Mouse (Mus musculus): ENCODE measurements around the gene Speer4f1. TPM values are rescaled to one million over a fixed set of nuclear protein-coding genes. Genes with fewer than 3 reads are reported as not detected.
"Not testable (repeated sequence)": the region's sequence is repeated elsewhere in the genome, so short reads cannot be mapped to it uniquely, and the experiment has no call there.

Gene Speer4f1
- polyA plus RNA-seq (2014; fragmentation: Nextera tagmentation; extraction: Ambion mirVana), result not detected in 2 replicates

DNA sequence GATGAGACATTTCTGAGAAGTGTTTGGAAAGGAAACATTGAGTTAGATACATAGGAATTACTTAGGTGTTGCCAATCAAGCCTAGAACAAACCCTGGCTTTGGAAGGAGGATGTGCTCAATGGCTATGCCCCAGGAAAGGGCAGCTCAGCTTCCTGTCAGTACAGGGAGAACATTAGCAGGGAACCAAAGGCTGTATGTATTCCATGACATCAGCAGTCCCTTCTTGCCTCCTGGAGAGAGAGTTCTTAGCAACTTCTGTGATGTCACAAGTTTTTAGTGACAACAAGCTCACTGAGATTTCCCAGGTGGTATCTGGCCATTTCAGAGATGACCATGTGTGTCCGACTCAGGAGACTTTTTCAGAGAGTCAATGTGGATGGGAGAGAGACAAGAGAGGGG is at the start of gene Speer4f1:
TSS of gene Speer4f1 (plus strand) at position 301 of the 400 bp plus-strand sequence.
- H3K27ac ChIP-seq (replicated peaks in 1 of 2; ENCODE audit: control insufficient read depth in 1 of 2, insufficient read depth in 1 of 2, low read depth in 2 of 2, low read length in 2 of 2); H3K4me2 ChIP-seq (ENCODE audit: low read length); H3K27me3 ChIP-seq (ENCODE audit: control insufficient read depth, insufficient read depth, low read length); H3K9ac ChIP-seq (ENCODE audit: low read length); H3K9me3 ChIP-seq (ENCODE audit: control insufficient read depth, low read length); H3K4me1 ChIP-seq (ENCODE audit: control insufficient read depth in 2 of 2, insufficient read depth in 2 of 2, low read length in 2 of 2); H3K36me3 ChIP-seq (ENCODE audit: control insufficient read depth, insufficient read depth, low read length); H3K4me3 ChIP-seq (ENCODE audit: control insufficient read depth in 1 of 2, insufficient read depth in 1 of 2, low read depth in 1 of 2, low read length in 2 of 2); ATAC-seq (ENCODE audit: insufficient number of reproducible peaks, insufficient read depth, low FRiP score, low read depth): not testable (repeated sequence)
- 83% methylated on average over 1 of the region's 1 CpGs for WGBS

DNA sequence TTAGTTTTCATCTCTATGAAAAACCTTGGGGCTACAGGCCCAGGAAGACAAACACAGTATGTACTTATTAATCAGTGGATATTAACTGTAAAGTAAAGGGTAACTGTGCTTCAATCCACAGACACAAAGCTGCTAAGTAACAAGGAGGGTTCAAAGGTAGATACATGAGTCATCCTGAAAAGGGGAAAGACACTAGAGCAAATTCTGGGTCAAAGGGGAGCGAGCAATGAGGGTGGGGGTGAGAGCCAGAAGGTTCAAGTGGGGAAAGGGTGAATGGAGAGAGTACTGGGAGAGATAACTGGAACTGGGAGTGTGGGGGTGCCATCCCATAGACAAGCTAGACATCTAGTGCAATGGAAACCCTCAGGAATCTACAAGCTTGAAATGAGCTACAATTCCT is 49.0 kb upstream of the Speer4f1 start:
- Histone ChIP-seq H3K4me1 (ENCODE audit: control insufficient read depth in 2 of 2, insufficient read depth in 2 of 2, low read length in 2 of 2) (no peaks in the 10 kb centered on the region), H3K27me3 (ENCODE audit: control insufficient read depth, insufficient read depth, low read length) (no peaks in the 10 kb centered on the region), H3K27ac (replicated peaks in 1 of 2; ENCODE audit: control insufficient read depth in 1 of 2, insufficient read depth in 1 of 2, low read depth in 2 of 2, low read length in 2 of 2) (no peak overlapping the region), H3K36me3 (ENCODE audit: control insufficient read depth, insufficient read depth, low read length) (no peaks in the 10 kb centered on the region), H3K4me2 (ENCODE audit: low read length) (no peak overlapping the region), H3K4me3 (ENCODE audit: control insufficient read depth in 1 of 2, insufficient read depth in 1 of 2, low read depth in 1 of 2, low read length in 2 of 2) (no peak overlapping the region), H3K9me3 (ENCODE audit: control insufficient read depth, low read length) (no peaks in the 10 kb centered on the region), H3K9ac (ENCODE audit: low read length) (no peak overlapping the region)
- ATAC-seq (ENCODE audit: insufficient number of reproducible peaks, insufficient read depth, low FRiP score, low read depth), result no peak
- 72% methylated on average over 1 of the region's 1 CpGs for WGBS

DNA sequence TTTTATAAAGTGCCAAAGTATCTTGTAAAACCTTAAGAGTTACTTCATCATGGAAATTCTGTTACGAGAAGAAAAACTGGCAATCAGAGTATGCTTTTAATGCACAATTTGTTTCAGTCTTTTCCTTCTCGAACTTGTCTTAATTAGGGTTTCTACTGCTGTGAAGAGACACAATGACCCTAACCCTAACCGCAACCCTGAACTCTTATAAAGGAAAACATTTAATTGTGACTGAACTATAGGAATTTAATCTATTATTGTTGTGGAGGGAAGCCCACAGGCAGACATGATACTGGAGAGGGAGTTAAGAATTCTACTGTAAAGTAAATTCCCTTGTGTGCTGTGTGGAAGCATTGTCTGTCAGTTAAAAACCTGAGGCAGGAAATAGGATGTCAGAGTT is 41.2 kb upstream of the Speer4f1 start:
- no peaks in the 10 kb centered on the region for H3K4me1 ChIP-seq (ENCODE audit: control insufficient read depth in 2 of 2, insufficient read depth in 2 of 2, low read length in 2 of 2)
- H3K4me2 ChIP-seq (ENCODE audit: low read length), result no peak overlapping the region
- ATAC-seq (ENCODE audit: insufficient number of reproducible peaks, insufficient read depth, low FRiP score, low read depth), result no peak
- H3K27ac ChIP-seq (replicated peaks in 1 of 2; ENCODE audit: control insufficient read depth in 1 of 2, insufficient read depth in 1 of 2, low read depth in 2 of 2, low read length in 2 of 2), result no peak overlapping the region
- no peaks in the 10 kb centered on the region for H3K36me3 ChIP-seq (ENCODE audit: control insufficient read depth, insufficient read depth, low read length)
- no peaks in the 10 kb centered on the region for H3K9me3 ChIP-seq (ENCODE audit: control insufficient read depth, low read length)
- WGBS, result 93% methylated on average over 3 of the region's 3 CpGs
- H3K27me3 ChIP-seq (ENCODE audit: control insufficient read depth, insufficient read depth, low read length), result no peaks in the 10 kb centered on the region
- H3K9ac ChIP-seq (ENCODE audit: low read length), result no peak overlapping the region
- H3K4me3 ChIP-seq (ENCODE audit: control insufficient read depth in 1 of 2, insufficient read depth in 1 of 2, low read depth in 1 of 2, low read length in 2 of 2), result no peak overlapping the region

DNA sequence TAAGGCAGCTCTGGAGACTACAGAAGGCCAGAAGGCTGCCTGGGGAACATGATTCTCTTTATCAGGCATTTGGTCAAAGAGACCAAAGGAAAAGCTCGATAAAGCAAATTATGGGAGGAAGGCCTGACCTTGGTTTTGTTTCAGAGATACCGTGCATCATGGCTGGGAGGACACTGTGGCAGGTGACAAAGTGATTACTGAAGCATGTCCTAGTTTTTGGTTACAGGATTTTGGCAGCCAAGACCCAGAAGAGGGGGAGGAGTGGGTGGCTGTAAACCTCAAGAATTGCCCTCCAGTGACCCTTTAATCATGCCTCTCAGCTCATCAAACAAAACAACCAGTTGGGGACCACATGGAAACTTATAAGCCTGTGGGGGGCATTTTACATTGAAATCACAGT is 39.7 kb upstream of the Speer4f1 start:
- no peaks in the 10 kb centered on the region for H3K36me3 ChIP-seq (ENCODE audit: control insufficient read depth, insufficient read depth, low read length)
- ATAC-seq (ENCODE audit: insufficient number of reproducible peaks, insufficient read depth, low FRiP score, low read depth), result no peak
- no peak overlapping the region for H3K9ac ChIP-seq (ENCODE audit: low read length)
- H3K4me1 ChIP-seq (ENCODE audit: control insufficient read depth in 2 of 2, insufficient read depth in 2 of 2, low read length in 2 of 2), result no peaks in the 10 kb centered on the region
- WGBS, result 53% methylated on average over 2 of the region's 2 CpGs
- H3K4me2 ChIP-seq (ENCODE audit: low read length), result no peak overlapping the region
- H3K27me3 ChIP-seq (ENCODE audit: control insufficient read depth, insufficient read depth, low read length), result no peaks in the 10 kb centered on the region
- no peaks in the 10 kb centered on the region for H3K9me3 ChIP-seq (ENCODE audit: control insufficient read depth, low read length)
- H3K4me3 ChIP-seq (ENCODE audit: control insufficient read depth in 1 of 2, insufficient read depth in 1 of 2, low read depth in 1 of 2, low read length in 2 of 2), result no peak overlapping the region
- H3K27ac ChIP-seq (replicated peaks in 1 of 2; ENCODE audit: control insufficient read depth in 1 of 2, insufficient read depth in 1 of 2, low read depth in 2 of 2, low read length in 2 of 2), result no peak overlapping the region

DNA sequence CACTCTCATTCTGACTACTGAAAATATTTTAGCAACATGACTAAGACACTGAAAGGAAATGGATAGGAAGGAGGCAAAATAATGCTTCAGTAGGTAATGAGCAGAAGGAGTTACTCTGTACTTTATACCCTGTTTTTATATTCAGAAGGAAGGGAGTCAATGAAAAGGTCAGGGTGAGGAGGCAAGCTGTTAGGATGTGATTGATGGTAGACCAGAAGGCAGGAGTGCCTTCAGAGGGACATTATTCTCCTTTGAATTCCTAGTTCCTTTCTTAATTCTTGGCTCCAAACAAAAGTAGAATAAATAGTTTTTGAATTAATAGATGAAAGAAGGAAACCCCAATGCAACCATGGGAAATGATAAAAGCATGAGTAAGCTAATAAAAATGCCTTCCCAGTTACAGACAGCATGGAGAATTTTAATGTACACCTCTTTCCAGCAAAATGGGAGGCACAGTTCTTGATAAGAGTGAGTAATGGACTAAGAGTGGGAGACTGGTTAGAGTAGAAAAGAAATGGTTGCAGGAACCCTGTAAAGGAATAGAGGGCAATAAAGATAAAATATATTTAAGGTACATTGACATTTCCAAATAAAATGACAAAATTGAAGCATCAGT is 36.3 kb upstream of the Speer4f1 start:
- Histone ChIP-seq H3K4me2 (ENCODE audit: low read length) (no peak overlapping the region), H3K36me3 (ENCODE audit: control insufficient read depth, insufficient read depth, low read length) (no peaks in the 10 kb centered on the region), H3K27ac (replicated peaks in 1 of 2; ENCODE audit: control insufficient read depth in 1 of 2, insufficient read depth in 1 of 2, low read depth in 2 of 2, low read length in 2 of 2) (no peak overlapping the region), H3K27me3 (ENCODE audit: control insufficient read depth, insufficient read depth, low read length) (no peaks in the 10 kb centered on the region), H3K4me1 (ENCODE audit: control insufficient read depth in 2 of 2, insufficient read depth in 2 of 2, low read length in 2 of 2) (no peaks in the 10 kb centered on the region), H3K9me3 (ENCODE audit: control insufficient read depth, low read length) (no peaks in the 10 kb centered on the region), H3K9ac (ENCODE audit: low read length) (no peak overlapping the region), H3K4me3 (ENCODE audit: control insufficient read depth in 1 of 2, insufficient read depth in 1 of 2, low read depth in 1 of 2, low read length in 2 of 2) (no peak overlapping the region)
- no peak for ATAC-seq (ENCODE audit: insufficient number of reproducible peaks, insufficient read depth, low FRiP score, low read depth)

DNA sequence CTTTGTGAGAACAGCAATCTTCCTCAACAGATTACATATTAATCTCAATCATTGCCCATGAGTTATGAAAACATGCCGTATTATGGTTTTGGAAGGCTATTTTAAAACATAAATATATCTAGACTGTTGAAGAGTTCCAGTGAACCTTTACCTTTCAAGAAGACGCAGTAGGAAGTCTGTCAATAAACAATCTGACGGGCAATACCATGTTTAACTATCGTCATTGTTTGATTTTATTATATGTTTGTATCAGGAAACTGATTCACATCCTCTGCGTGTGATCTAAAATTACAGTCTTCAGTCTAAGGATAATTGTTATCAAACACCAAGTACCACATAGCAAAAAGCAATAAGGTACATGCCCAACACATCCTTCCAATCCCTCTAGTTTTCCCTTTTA is 21.8 kb upstream of the Speer4f1 start:
- ATAC-seq (ENCODE audit: insufficient number of reproducible peaks, insufficient read depth, low FRiP score, low read depth), result no peak
- 80% methylated on average over 5 of the region's 5 CpGs for WGBS
- H3K27ac ChIP-seq (replicated peaks in 1 of 2; ENCODE audit: control insufficient read depth in 1 of 2, insufficient read depth in 1 of 2, low read depth in 2 of 2, low read length in 2 of 2), result no peak overlapping the region
- no peak overlapping the region for H3K4me2 ChIP-seq (ENCODE audit: low read length)
- no peaks in the 10 kb centered on the region for H3K9me3 ChIP-seq (ENCODE audit: control insufficient read depth, low read length)
- H3K36me3 ChIP-seq (ENCODE audit: control insufficient read depth, insufficient read depth, low read length), result no peaks in the 10 kb centered on the region
- no peak overlapping the region for H3K4me3 ChIP-seq (ENCODE audit: control insufficient read depth in 1 of 2, insufficient read depth in 1 of 2, low read depth in 1 of 2, low read length in 2 of 2)
- peaks cover 0 to 5% of the 10 kb centered on the region in 2 experiments; a peak in 3 of 4 replicates for H3K4me1 ChIP-seq (ENCODE audit: control insufficient read depth in 2 of 2, insufficient read depth in 2 of 2, low read length in 2 of 2)
- H3K27me3 ChIP-seq (ENCODE audit: control insufficient read depth, insufficient read depth, low read length), result no peaks in the 10 kb centered on the region
- no peak overlapping the region for H3K9ac ChIP-seq (ENCODE audit: low read length)

DNA sequence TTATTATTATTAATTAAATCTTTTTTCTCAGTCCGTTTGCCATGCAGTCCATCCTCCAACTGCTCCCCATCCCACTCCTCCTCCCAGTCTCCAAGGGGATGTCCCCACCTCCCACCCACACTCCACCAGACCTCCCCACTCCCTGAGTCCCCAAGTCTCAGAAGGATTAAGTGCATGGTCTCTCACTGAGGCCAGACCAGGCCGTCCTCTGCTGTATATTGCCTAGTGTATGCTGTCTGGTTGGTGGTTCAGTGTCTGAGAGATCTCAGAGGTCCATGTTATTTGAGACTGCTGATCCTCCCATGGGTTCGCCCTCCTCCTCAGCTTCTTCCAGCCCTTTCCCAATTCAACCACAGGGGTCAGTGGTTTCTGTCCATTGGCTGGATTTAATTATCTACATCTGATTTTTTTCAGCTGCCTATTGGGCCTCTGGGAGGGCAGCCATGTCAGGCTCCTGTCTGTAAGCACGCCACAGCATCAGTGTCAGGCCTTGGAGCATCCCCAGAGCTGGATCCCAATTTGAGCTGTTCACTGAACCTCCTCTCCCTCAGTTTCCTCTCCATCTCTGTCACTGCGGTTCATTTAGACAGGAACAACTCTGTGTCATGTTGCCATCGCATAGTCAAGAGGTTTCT is 20.8 kb upstream of the Speer4f1 start:
- Histone ChIP-seq H3K9ac (ENCODE audit: low read length) (no peak overlapping the region), H3K36me3 (ENCODE audit: control insufficient read depth, insufficient read depth, low read length) (no peaks in the 10 kb centered on the region), H3K27me3 (ENCODE audit: control insufficient read depth, insufficient read depth, low read length) (no peaks in the 10 kb centered on the region), H3K4me1 (ENCODE audit: control insufficient read depth in 2 of 2, insufficient read depth in 2 of 2, low read length in 2 of 2) (peaks cover 0 to 5% of the 10 kb centered on the region in 2 experiments; a peak in 3 of 4 replicates), H3K4me3 (ENCODE audit: control insufficient read depth in 1 of 2, insufficient read depth in 1 of 2, low read depth in 1 of 2, low read length in 2 of 2) (no peak overlapping the region), H3K4me2 (ENCODE audit: low read length) (no peak overlapping the region), H3K9me3 (ENCODE audit: control insufficient read depth, low read length) (no peaks in the 10 kb centered on the region), H3K27ac (replicated peaks in 1 of 2; ENCODE audit: control insufficient read depth in 1 of 2, insufficient read depth in 1 of 2, low read depth in 2 of 2, low read length in 2 of 2) (no peak overlapping the region)
- ATAC-seq (ENCODE audit: insufficient number of reproducible peaks, insufficient read depth, low FRiP score, low read depth), result no peak
- 58% methylated on average over 6 of the region's 6 CpGs for WGBS

DNA sequence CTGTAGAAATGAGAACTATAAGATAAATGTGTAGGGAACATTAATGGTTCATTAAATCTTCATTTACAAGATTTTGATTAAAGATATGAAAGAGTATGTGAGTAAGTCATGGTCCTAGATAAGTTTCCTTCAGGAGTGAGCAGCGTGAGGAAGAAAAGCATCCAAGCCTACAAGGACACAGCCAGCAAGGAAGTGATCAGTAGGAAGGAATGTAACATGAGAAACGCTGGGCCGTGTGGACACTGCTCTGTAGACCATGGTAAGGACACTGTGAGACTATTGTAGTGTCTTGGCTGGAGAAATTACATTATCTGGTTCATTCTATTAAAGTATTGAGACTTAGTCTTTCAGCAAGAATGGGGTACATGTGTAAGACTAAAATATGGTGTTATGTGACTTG is 19.2 kb upstream of the Speer4f1 start:
- ATAC-seq (ENCODE audit: insufficient number of reproducible peaks, insufficient read depth, low FRiP score, low read depth), result no peak
- H3K27me3 ChIP-seq (ENCODE audit: control insufficient read depth, insufficient read depth, low read length), result no peaks in the 10 kb centered on the region
- H3K4me2 ChIP-seq (ENCODE audit: low read length), result no peak overlapping the region
- H3K4me3 ChIP-seq (ENCODE audit: control insufficient read depth in 1 of 2, insufficient read depth in 1 of 2, low read depth in 1 of 2, low read length in 2 of 2), result no peak overlapping the region
- WGBS, result 52% methylated on average over 3 of the region's 3 CpGs
- H3K9me3 ChIP-seq (ENCODE audit: control insufficient read depth, low read length), result no peaks in the 10 kb centered on the region
- H3K9ac ChIP-seq (ENCODE audit: low read length), result no peak overlapping the region
- no peak overlapping the region for H3K27ac ChIP-seq (replicated peaks in 1 of 2; ENCODE audit: control insufficient read depth in 1 of 2, insufficient read depth in 1 of 2, low read depth in 2 of 2, low read length in 2 of 2)
- peaks cover 0 to 5% of the 10 kb centered on the region in 2 experiments; a peak in 3 of 4 replicates for H3K4me1 ChIP-seq (ENCODE audit: control insufficient read depth in 2 of 2, insufficient read depth in 2 of 2, low read length in 2 of 2)
- no peaks in the 10 kb centered on the region for H3K36me3 ChIP-seq (ENCODE audit: control insufficient read depth, insufficient read depth, low read length)

Data from heart, embryonic 14.5 days (tissue).